Mouse (Mus musculus) ES-E14 (cell line): ENCODE data around the gene Ptger4.

Experiments used
- CHD2 ChIP-seq: IDR thresholded peaks from 2 replicates; pipeline ENCODE4 v1.6.1; 2014; ENCODE audit warnings: mild to moderate bottlenecking, low read depth, low read length, inconsistent platforms
- HCFC1 ChIP-seq: IDR thresholded peaks from 2 replicates; pipeline ENCODE4 v1.6.1; 2012; ENCODE audit warnings: low read length, inconsistent platforms, borderline replicate concordance; ENCODE audit not compliant: insufficient read depth
- ZNF384 ChIP-seq: IDR thresholded peaks from 2 replicates; pipeline ENCODE4 v1.6.1; 2012; ENCODE audit warnings: low read depth, low read length, inconsistent platforms

DNA sequence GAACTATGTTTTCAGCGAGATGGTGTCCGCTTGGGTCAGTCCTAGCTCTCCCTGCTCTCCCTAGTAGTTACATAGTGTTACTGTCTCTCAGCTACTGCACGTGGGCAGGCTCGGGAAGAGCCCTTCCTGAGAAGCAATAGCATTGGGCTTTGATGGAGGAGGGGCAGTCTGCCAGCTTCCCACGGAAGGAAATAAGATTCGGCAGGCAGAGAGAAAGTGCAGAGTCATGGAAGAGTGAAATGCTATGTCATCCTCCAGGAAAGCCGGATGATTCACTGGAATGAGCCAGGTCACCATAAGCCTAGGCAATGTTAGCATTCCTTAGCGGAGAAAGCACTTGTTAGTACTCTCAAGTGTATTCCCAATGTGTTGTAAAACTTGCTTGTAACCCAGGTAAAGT is 8.5 kb downstream of the Ptger4 start:
- TF ChIP-seq CHD2 = no peak
- TF ChIP-seq HCFC1 = no peak
- TF ChIP-seq ZNF384 = no peak
